Mouse (Mus musculus): ENCODE results near the gene Rp9.

GRCm38 (mm10) chr9:22518394-22519041, 49.0 kb upstream of the Rp9 start:
- TF ChIP-seq CTCF (IDR thresholded peaks at IDR 0.05; ENCODE audit: low read depth, low read length) (peak; percentile 81), POLR2A (IDR thresholded peaks at IDR 0.05; ENCODE audit: borderline replicate concordance, low read depth, low read length) (no peak)
